Mouse (Mus musculus): ENCODE measurements around the gene Frs2. TPM values are rescaled to one million over a fixed set of nuclear protein-coding genes. Genes with fewer than 3 reads are reported as not detected.

Frs2 gene
- polyA plus RNA-seq, 1 experiment from 2014 or later = 34.1 TPM

DNA sequence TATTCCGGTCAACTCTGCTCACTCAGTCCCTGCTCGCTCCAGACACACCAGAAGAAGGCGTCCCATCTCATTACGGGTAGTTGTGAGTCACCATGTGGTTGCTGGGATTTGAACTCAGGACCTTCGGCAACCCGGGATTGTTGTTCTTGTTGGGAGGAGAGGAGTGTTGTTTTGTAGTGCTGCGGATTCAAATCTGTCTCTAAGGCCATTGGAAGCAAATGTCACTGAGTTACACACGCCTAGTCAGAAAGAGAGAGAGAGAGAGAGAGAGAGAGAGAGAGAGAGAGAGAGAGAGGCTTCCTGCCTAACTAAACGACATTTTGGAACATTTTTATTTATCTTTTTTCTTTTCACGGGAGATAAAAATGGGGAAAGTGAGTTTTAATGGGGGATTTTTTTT lies 2.4 kb upstream of the Frs2 start:
- Histone ChIP-seq H3K4me3 (ENCODE audit: low read depth, low read length) (no peak overlapping the region; the same call in 1 of the 2 replicates), H3K27me3 (ENCODE audit: control insufficient read depth, insufficient read depth, low read length) (peaks cover 4% of the 10 kb centered on the region; the same call in 1 of the 2 replicates), H3K9me3 (ENCODE audit: control insufficient read depth, low read length) (no peaks in the 10 kb centered on the region), H3K9ac (replicated peaks; ENCODE audit: low read depth, low read length) (no peak overlapping the region), H3K4me1 (ENCODE audit: control insufficient read depth, insufficient read depth, low read length) (peaks cover 13% of the 10 kb centered on the region), H3K36me3 (ENCODE audit: control insufficient read depth, insufficient read depth, low read length) (no peaks in the 10 kb centered on the region), H3K4me2 (ENCODE audit: low read depth, low read length) (no peak overlapping the region), H3K27ac (ENCODE audit: low read depth, low read length) (no peak overlapping the region)
- no peak for ATAC-seq (ENCODE audit: low read depth)
- WGBS = 20% methylated on average over 10 of the region's 10 CpGs

DNA sequence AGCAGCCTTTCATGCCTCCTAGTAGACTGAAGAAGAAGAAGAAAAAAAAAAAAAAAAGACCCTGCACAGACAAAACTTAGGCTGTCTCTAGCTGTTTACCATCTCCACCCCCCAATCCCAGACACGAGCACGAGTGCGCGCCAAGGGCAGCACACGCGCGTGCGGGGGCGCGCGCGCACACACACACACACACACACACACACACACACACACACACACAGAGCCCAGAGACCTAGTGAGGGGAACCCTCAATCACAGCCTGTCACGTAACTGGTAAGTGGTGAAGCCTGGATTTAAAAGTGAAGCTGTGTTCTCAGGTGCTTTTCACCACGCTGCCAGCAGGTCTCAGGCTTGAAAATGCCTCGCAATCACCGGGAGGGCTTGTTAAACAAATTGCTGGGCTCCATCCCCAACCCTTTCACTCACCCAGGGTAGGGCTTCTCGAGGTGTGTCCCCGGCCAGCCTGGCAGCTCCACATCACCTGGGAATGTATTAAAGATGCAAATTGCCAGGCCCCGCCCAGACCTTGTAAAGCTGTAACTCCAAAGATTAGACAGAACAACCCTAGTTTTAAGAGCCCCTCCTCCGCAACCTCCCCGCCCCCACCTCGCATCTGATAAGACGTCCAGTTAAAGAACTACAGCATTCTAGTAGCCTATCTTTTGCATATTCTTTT lies 1.7 kb upstream of the Frs2 start:
- Histone ChIP-seq H3K4me3 (ENCODE audit: low read depth, low read length) (peak overlapping the region; percentile 30), H3K27ac (ENCODE audit: low read depth, low read length) (no peak overlapping the region), H3K4me2 (ENCODE audit: low read depth, low read length) (peak overlapping the region; percentile 56), H3K9ac (replicated peaks; ENCODE audit: low read depth, low read length) (0 out of 2 replicates have a peak overlapping the region, but pooled peaks have one; percentile 5), H3K27me3 (ENCODE audit: control insufficient read depth, insufficient read depth, low read length) (peaks cover 4% of the 10 kb centered on the region; the same call in 1 of the 2 replicates), H3K4me1 (ENCODE audit: control insufficient read depth, insufficient read depth, low read length) (peaks cover 13% of the 10 kb centered on the region), H3K9me3 (ENCODE audit: control insufficient read depth, low read length) (no peaks in the 10 kb centered on the region), H3K36me3 (ENCODE audit: control insufficient read depth, insufficient read depth, low read length) (no peaks in the 10 kb centered on the region)
- no peak for ATAC-seq (ENCODE audit: low read depth)
- 1% methylated on average over 23 of the region's 23 CpGs for WGBS

DNA sequence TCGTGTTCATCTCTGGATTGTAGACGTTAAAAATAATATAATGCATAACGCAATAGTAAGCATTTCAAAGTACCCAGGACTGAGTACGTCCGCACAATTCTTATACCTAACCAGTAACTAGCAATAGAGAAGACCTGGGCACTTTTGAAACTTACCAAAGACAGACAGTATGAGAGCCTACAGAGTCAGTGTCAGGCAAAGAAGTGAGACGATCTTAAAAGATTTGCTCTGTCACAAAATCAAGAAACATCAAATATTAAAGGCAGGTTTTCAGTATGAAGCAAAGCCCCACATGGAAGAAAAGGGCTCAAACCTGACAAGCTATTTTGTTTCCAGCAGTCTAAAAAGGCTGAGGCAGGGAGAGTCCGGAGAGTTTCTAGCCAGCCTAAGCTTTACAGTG lies 907 bp upstream of the Frs2 start:
- Histone ChIP-seq H3K36me3 (ENCODE audit: control insufficient read depth, insufficient read depth, low read length) (no peaks in the 10 kb centered on the region), H3K4me3 (ENCODE audit: low read depth, low read length) (peak overlapping the region; percentile 99), H3K27ac (ENCODE audit: low read depth, low read length) (no peak overlapping the region), H3K4me2 (ENCODE audit: low read depth, low read length) (peak overlapping the region; percentile 49), H3K27me3 (ENCODE audit: control insufficient read depth, insufficient read depth, low read length) (peaks cover 4% of the 10 kb centered on the region; the same call in 1 of the 2 replicates), H3K9ac (replicated peaks; ENCODE audit: low read depth, low read length) (no peak overlapping the region), H3K9me3 (ENCODE audit: control insufficient read depth, low read length) (no peaks in the 10 kb centered on the region), H3K4me1 (ENCODE audit: control insufficient read depth, insufficient read depth, low read length) (peaks cover 13% of the 10 kb centered on the region)
- WGBS = 14% methylated on average over 7 of the region's 7 CpGs
- ATAC-seq (ENCODE audit: low read depth) = no peak

DNA sequence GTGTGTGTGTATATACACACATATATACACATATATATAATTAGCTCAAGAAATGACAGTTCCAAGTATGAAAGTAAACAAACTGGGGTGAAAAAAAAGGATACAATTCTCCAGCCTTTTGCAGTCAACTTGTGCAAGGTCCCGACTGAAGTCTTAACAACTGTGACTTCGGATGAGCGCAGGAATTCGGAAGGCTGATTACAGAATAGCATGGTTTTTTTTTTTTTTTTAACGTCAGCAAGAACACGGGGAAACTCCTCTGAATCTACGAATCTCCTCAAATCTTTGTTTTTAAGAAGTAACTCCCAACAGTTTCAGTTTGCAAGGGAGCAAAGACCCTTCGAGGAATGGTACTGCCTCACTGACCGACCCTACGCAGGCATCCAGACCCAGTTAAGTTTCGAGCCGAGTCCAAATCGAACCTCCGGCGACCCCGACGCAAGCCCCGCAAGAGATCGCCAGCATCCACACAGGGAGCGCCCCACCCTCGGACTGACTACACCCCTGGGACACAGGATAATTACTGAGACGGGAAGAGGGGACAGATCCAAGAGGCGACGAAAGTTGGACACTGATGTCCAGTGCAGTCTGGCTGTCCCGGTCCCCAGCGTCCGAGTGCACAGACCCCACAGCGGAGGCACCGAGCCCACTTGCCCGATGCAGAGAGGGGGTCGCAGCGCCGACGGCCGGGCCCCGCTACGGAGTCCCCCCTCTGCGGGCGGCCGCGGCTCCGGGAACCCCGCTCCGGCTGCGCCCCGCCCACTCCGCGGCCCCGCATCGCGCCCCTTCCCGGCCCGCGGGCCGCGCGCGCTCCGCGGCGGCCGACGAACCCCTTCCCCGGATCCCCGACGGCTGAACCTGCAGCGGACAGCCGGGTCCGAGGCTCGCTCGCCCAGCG lies 622 bp downstream of the Frs2 start:
- peak overlapping the region; percentile 72 for H3K4me2 ChIP-seq (ENCODE audit: low read depth, low read length)
- under 1% methylated on average over 69 of the region's 72 CpGs for WGBS
- H3K4me3 ChIP-seq (ENCODE audit: low read depth, low read length) = peak overlapping the region; percentile 99
- H3K36me3 ChIP-seq (ENCODE audit: control insufficient read depth, insufficient read depth, low read length) = no peaks in the 10 kb centered on the region
- peaks cover 4% of the 10 kb centered on the region; the same call in 1 of the 2 replicates for H3K27me3 ChIP-seq (ENCODE audit: control insufficient read depth, insufficient read depth, low read length)
- H3K27ac ChIP-seq (ENCODE audit: low read depth, low read length) = peak overlapping the region; percentile 88
- peak; percentile 25 for ATAC-seq (ENCODE audit: low read depth)
- no peaks in the 10 kb centered on the region for H3K9me3 ChIP-seq (ENCODE audit: control insufficient read depth, low read length)
- peak overlapping the region; percentile 96 for H3K9ac ChIP-seq (replicated peaks; ENCODE audit: low read depth, low read length)
- peaks cover 13% of the 10 kb centered on the region for H3K4me1 ChIP-seq (ENCODE audit: control insufficient read depth, insufficient read depth, low read length)

DNA sequence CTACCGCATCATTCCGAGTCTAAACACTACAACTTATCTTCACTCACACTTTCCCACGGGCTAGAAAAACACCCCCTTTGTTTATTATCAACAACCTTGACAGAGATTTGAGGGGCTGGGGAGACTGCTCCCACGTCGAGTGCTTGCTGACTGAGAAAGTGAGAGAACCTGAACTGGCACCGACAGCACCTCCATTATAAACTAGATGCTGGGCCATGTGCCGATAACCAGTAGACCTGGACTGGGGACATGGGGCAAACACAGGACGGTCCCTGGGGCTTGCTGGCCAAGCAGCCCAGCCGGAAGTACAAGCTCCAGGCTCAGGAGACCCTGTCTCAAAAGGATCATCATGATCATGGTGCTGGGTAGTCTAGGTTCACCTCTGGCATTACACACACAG lies 1.9 kb downstream of the Frs2 start:
- H3K4me2 ChIP-seq (ENCODE audit: low read depth, low read length) = peak overlapping the region; percentile 18; the same call in 1 of the 2 replicates

GRCm38 (mm10) chr10:117145546-117146265 lies 2.6 kb downstream of the Frs2 start:
- Histone ChIP-seq H3K27ac (ENCODE audit: low read depth, low read length) (no peak overlapping the region), H3K27me3 (ENCODE audit: control insufficient read depth, insufficient read depth, low read length) (peaks cover 4% of the 10 kb centered on the region; the same call in 1 of the 2 replicates), H3K9me3 (ENCODE audit: control insufficient read depth, low read length) (no peaks in the 10 kb centered on the region), H3K4me2 (ENCODE audit: low read depth, low read length) (no peak overlapping the region), H3K36me3 (ENCODE audit: control insufficient read depth, insufficient read depth, low read length) (no peaks in the 10 kb centered on the region), H3K9ac (replicated peaks; ENCODE audit: low read depth, low read length) (no peak overlapping the region), H3K4me3 (ENCODE audit: low read depth, low read length) (no peak overlapping the region), H3K4me1 (ENCODE audit: control insufficient read depth, insufficient read depth, low read length) (peaks cover 13% of the 10 kb centered on the region)
- no peak for ATAC-seq (ENCODE audit: low read depth)
- WGBS = 86% methylated on average over 8 of the region's 8 CpGs

More for the DNA sequence above, 1.9 kb downstream of the Frs2 start:
- H3K27me3 ChIP-seq (ENCODE audit: control insufficient read depth, insufficient read depth, low read length) = peaks cover 4% of the 10 kb centered on the region; the same call in 1 of the 2 replicates
- no peak overlapping the region for H3K4me3 ChIP-seq (ENCODE audit: low read depth, low read length)
- no peak overlapping the region for H3K9ac ChIP-seq (replicated peaks; ENCODE audit: low read depth, low read length)
- peaks cover 13% of the 10 kb centered on the region for H3K4me1 ChIP-seq (ENCODE audit: control insufficient read depth, insufficient read depth, low read length)
- H3K9me3 ChIP-seq (ENCODE audit: control insufficient read depth, low read length) = no peaks in the 10 kb centered on the region
- H3K36me3 ChIP-seq (ENCODE audit: control insufficient read depth, insufficient read depth, low read length) = no peaks in the 10 kb centered on the region
- ATAC-seq (ENCODE audit: low read depth) = no peak
- WGBS = 75% methylated on average over 9 of the region's 9 CpGs
- no peak overlapping the region for H3K27ac ChIP-seq (ENCODE audit: low read depth, low read length)

- WGBS = 65% methylated on average over 6 of the region's 6 CpGs
- H3K27ac ChIP-seq (ENCODE audit: low read depth, low read length) = no peak overlapping the region
- no peak overlapping the region for H3K4me2 ChIP-seq (ENCODE audit: low read depth, low read length)
- H3K4me1 ChIP-seq (ENCODE audit: control insufficient read depth, insufficient read depth, low read length) = peaks cover 8% of the 10 kb centered on the region; the same call in 1 of the 2 replicates
- H3K9me3 ChIP-seq (ENCODE audit: control insufficient read depth, low read length) = no peaks in the 10 kb centered on the region
- H3K36me3 ChIP-seq (ENCODE audit: control insufficient read depth, insufficient read depth, low read length) = no peaks in the 10 kb centered on the region
- no peak overlapping the region for H3K4me3 ChIP-seq (ENCODE audit: low read depth, low read length)
- no peak overlapping the region for H3K9ac ChIP-seq (replicated peaks; ENCODE audit: low read depth, low read length)
- H3K27me3 ChIP-seq (ENCODE audit: control insufficient read depth, insufficient read depth, low read length) = peaks cover 4% of the 10 kb centered on the region; the same call in 1 of the 2 replicates
- no peak for ATAC-seq (ENCODE audit: low read depth)
Measured at GRCm38 (mm10) chr10:117144628-117145027, 3.7 kb downstream of the Frs2 start.

- Histone ChIP-seq H3K36me3 (ENCODE audit: control insufficient read depth, insufficient read depth, low read length) (no peaks in the 10 kb centered on the region), H3K4me3 (ENCODE audit: low read depth, low read length) (no peak overlapping the region), H3K9me3 (ENCODE audit: control insufficient read depth, low read length) (no peaks in the 10 kb centered on the region), H3K27ac (ENCODE audit: low read depth, low read length) (no peak overlapping the region), H3K27me3 (ENCODE audit: control insufficient read depth, insufficient read depth, low read length) (peaks cover 4% of the 10 kb centered on the region; the same call in 1 of the 2 replicates), H3K9ac (replicated peaks; ENCODE audit: low read depth, low read length) (no peak overlapping the region), H3K4me1 (ENCODE audit: control insufficient read depth, insufficient read depth, low read length) (peaks cover 8% of the 10 kb centered on the region; the same call in 1 of the 2 replicates), H3K4me2 (ENCODE audit: low read depth, low read length) (no peak overlapping the region)
- no peak for ATAC-seq (ENCODE audit: low read depth)
- WGBS = 93% methylated on average over 4 of the region's 4 CpGs
Measured at GRCm38 (mm10) chr10:117144071-117144470, 4.3 kb downstream of the Frs2 start.
